Mouse (Mus musculus) cortical plate, adult 2 months (tissue): Measurements from ENCODE around the gene Psrc1. TPM values are rescaled to one million over a fixed set of nuclear protein-coding genes. Genes with fewer than 3 reads are reported as not detected.

ENCODE experiments used
- H3K27ac ChIP-seq: fragments of 200-500 bp; 2 replicates; pipeline ENCODE4 v1.5.1; 2012; ENCODE audit warnings: low read length, control low read depth, inconsistent platforms; ENCODE audit not compliant: insufficient read depth
- H3K4me1 ChIP-seq: fragments of 200-500 bp; 2 replicates; pipeline ENCODE4 v1.6.1; 2011; ENCODE audit warnings: low read length; ENCODE audit not compliant: control insufficient read depth, insufficient read depth
- H3K4me3 ChIP-seq: fragments of 200-500 bp; 2 replicates; pipeline ENCODE4 v1.5.1; 2011; ENCODE audit warnings: mild to moderate bottlenecking, low read length, control low read depth; ENCODE audit not compliant: insufficient read depth
- CTCF ChIP-seq: fragments of 200-500 bp; IDR thresholded peaks from 2 replicates; pipeline ENCODE4 v1.5.1; 2011; ENCODE audit warnings: mild to moderate bottlenecking, control low read depth, low read length; ENCODE audit not compliant: insufficient read depth; ENCODE audit errors: extremely low read depth
- POLR2A ChIP-seq: fragments of 200-500 bp; IDR thresholded peaks from 2 replicates; pipeline ENCODE4 v1.6.1; 2011; ENCODE audit warnings: mild to moderate bottlenecking, low read length, control low read depth; ENCODE audit not compliant: insufficient read depth; ENCODE audit errors: extremely low read depth
- polyA plus RNA-seq: library from polyadenylated mRNA; depleted of rRNA; stranded (reverse); fragments of >200 nt; gene quantifications from 2 replicates; pipeline ENCODE4 v1.2.3, GENCODE M21; 2012

The Psrc1 gene
- polyA plus RNA-seq, 1 experiment: 29.9 TPM

GRCm38 (mm10) chr3:108363626-108364025 lies 20.0 kb upstream of the Psrc1 start:
- H3K27ac ChIP-seq: no peak overlapping the region
- H3K4me1 ChIP-seq: peaks cover 9% of the 10 kb centered on the region
- no peak overlapping the region for H3K4me3 ChIP-seq
- no peak for TF ChIP-seq CTCF
- no peak for TF ChIP-seq POLR2A

- H3K4me1 ChIP-seq: peaks cover 7% of the 10 kb centered on the region
- no peak for TF ChIP-seq POLR2A
- TF ChIP-seq CTCF: no peak
- no peak within 1 kb of the TSS for H3K27ac ChIP-seq
- no peak within 1 kb of the TSS for H3K4me3 ChIP-seq
These were observed 19.2 kb upstream of the Psrc1 start, which contains the start of gene Mybphl for GRCm38 (mm10) chr3:108364270-108364995. Gene Mybphl, plus strand, starts transcription at chr3:108364911.

DNA sequence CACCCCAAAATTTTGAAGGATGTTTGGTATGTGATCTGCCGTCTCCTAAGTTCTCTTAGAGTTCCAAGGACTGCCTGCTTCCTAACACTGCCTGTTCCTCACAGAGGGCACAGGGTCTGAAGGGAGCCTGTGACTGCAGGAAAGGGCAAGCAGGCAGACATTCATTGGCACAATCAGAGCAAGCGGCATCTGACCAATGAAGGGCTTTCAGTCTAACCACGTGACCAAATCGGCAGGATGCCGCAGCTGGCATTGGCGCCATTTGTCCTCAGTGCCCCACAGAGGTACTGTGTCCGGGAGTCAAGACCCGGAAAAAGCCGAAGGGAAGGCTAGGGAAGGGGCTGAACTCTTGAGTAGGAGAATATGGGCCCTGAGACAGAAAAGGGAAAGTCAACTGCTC lies 16.5 kb upstream of the Psrc1 start:
- Histone ChIP-seq H3K27ac (no peak overlapping the region), H3K4me1 (peaks cover 7% of the 10 kb centered on the region), H3K4me3 (no peak overlapping the region)
- TF ChIP-seq POLR2A (no peak), CTCF (no peak)

- no peak for TF ChIP-seq CTCF
- no peak for TF ChIP-seq POLR2A
- Histone ChIP-seq H3K4me3 (no peak overlapping the region), H3K27ac (no peak overlapping the region), H3K4me1 (peaks cover 6% of the 10 kb centered on the region)
These were observed 15.8 kb upstream of the Psrc1 start for GRCm38 (mm10) chr3:108367828-108368227.

DNA sequence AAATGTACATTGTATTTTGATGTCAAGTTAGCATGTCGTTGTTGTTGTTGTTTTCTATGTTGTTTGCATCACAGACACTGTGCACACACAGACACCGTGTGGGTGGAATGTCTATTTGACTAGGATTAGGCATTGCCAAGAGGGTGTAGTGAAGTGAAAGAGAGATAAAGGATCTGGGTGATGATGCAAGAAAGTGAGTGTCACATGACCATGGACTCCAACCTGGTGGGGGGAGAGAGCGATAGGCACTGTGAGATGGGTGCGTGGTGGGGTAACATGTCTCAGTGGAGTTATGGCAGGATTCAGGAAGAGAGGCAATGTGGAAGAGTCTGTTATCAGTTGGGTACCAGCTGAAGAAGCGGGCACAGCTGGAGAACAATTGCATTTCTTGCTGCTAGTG lies 14.9 kb upstream of the Psrc1 start:
- no peak for TF ChIP-seq POLR2A
- Histone ChIP-seq H3K4me3 (no peak overlapping the region), H3K27ac (no peak overlapping the region), H3K4me1 (0 out of 2 replicates have a peak, but pooled peaks cover 2% of the 10 kb centered on the region)

GRCm38 (mm10) chr3:108372274-108372673 lies 11.4 kb upstream of the Psrc1 start:
- no peak overlapping the region for H3K4me3 ChIP-seq
- TF ChIP-seq POLR2A (no peak), CTCF (no peak)
- no peak overlapping the region for H3K27ac ChIP-seq
- H3K4me1 ChIP-seq: no peaks in the 10 kb centered on the region

DNA sequence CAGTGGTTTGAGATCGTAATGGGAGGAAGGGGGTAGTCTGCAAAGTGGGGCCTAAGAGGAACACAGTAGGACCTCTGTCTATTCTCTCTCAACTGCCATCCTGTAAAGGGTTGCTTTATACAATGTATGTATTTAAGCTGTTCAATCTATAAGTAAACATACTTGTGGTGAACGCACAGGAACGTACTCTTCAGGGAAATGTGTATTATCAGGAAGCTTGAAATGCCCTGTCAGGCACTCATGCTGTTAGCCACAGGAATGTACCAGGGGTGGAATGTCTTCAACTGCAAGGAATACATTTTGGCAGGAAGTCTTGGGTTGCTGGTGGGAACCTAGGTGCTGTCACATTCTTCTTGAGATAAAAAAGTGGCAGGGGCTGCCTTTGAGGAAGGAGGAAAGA lies 10.9 kb upstream of the Psrc1 start:
- Histone ChIP-seq H3K27ac (no peak overlapping the region), H3K4me1 (no peaks in the 10 kb centered on the region), H3K4me3 (no peak overlapping the region)
- no peak for TF ChIP-seq CTCF
- TF ChIP-seq POLR2A: no peak

DNA sequence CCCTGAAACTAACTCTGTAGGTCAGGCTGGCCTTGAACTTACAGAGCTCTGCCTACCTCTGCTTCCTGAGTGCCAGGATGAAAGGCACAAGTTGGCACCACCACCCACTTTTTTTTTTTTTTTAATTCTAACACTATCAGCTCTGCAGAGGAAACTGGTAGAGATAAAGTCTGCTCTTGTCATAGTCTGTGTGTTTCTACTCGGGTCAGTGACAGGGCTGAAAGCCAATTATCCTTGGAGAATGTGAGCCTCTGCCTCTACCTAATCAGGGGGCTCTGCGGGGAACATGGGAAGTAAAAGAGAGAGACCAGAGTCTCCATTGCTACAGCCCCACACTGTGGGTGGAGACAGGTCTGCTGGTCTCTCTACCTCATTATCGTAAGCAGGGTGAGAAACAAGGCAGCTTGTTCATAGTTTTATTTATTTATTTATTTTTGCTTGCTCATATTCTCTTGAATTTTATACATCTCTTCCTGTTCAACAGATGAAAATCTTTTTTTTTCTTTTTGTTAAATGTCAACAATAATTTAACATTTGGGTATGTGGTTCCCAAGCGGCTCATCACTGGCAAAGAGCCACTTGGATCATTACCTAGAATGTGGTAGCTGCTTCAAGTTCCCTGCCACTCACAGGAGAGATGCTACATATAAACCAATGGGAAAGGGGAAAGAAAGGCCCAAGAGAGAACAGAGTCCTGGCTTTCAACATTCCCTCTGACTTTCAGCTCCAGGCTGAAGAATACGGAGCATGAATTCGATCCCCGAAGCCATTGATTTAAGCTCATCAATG lies 4.6 kb upstream of the Psrc1 start:
- H3K4me1 ChIP-seq: peaks cover 4% of the 10 kb centered on the region
- no peak for TF ChIP-seq CTCF
- TF ChIP-seq POLR2A: no peak
- H3K4me3 ChIP-seq: no peak overlapping the region
- peak overlapping the region; percentile 60; the same call in 1 of the 2 replicates for H3K27ac ChIP-seq

- TF ChIP-seq CTCF (0 out of 2 replicates have a peak, but pooled peaks have one; percentile 24), POLR2A (no peak)
- Histone ChIP-seq H3K4me3 (no peak overlapping the region), H3K4me1 (peaks cover 4% of the 10 kb centered on the region), H3K27ac (no peak overlapping the region)
These were observed 2.9 kb upstream of the Psrc1 start for GRCm38 (mm10) chr3:108380695-108381094.
